Mouse (Mus musculus): ENCODE measurements around the gene Prkd2. TPM values are rescaled to one million over a fixed set of nuclear protein-coding genes. Genes with fewer than 3 reads are reported as not detected.

Gene Prkd2
- polyA plus RNA-seq, 1 experiment: 97.2 TPM

DNA sequence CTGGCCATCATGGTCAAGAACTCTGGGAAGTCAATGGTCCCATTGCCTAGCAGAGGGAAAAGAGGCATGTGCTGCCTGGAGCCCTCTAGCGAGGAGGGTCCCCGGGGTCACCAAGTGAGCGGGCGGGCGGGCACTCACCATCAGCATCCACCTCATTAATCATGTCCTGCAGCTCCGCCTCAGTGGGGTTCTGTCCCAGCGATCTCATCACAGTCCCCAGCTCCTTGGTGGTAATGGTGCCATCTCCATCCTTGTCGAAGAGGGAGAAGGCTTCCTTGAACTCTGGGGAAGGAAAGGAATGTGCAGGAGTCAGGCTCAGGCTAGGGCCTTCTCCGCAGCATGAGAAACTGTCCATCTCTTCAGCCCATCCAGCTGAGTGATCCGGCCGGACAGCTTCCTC lies 74.7 kb downstream of the Prkd2 start:
- 62% methylated on average over 11 of the region's 11 CpGs for WGBS
- TF ChIP-seq CTCF (IDR thresholded peaks at IDR 0.05; ENCODE audit: insufficient read depth, low read length) (no peak), POLR2A (IDR thresholded peaks at IDR 0.05; ENCODE audit: borderline replicate concordance, extremely low read depth, low read depth, low read length) (no peak)
- H3K4me1 ChIP-seq (ENCODE audit: control insufficient read depth, insufficient read depth, low read length): peaks cover 14% of the 10 kb centered on the region

DNA sequence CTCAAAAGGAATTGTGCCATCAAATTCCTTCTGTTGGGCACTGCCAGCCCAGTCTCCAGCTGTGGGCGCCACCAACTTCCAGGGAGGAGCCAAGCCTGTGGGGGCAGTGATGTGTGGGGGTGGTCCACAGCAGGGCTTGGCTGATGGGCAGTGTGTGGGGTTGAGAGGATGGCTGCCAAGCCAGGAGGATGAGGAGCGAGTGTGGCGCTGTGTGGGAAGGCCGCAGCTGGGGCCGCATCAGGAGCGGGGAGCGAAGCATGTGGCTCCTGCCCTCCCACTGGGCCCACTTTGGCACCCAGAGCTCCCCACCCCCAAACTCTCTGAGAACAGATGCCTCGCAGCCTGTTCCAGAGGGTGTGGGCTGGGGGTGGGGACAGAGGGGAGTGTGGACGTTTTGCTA lies 75.3 kb downstream of the Prkd2 start:
- 73% methylated on average over 9 of the region's 9 CpGs for WGBS
- H3K4me1 ChIP-seq (ENCODE audit: control insufficient read depth, insufficient read depth, low read length): peaks cover 17% of the 10 kb centered on the region
- TF ChIP-seq POLR2A (IDR thresholded peaks at IDR 0.05; ENCODE audit: borderline replicate concordance, extremely low read depth, low read depth, low read length) (no peak), CTCF (IDR thresholded peaks at IDR 0.05; ENCODE audit: insufficient read depth, low read length) (no peak)

More for the DNA sequence above, 74.7 kb downstream of the Prkd2 start:
- DNase-seq: no peak
- no peak overlapping the region for H3K4me3 ChIP-seq (replicated peaks; ENCODE audit: extremely low read depth, low read depth, low read length)

DNA sequence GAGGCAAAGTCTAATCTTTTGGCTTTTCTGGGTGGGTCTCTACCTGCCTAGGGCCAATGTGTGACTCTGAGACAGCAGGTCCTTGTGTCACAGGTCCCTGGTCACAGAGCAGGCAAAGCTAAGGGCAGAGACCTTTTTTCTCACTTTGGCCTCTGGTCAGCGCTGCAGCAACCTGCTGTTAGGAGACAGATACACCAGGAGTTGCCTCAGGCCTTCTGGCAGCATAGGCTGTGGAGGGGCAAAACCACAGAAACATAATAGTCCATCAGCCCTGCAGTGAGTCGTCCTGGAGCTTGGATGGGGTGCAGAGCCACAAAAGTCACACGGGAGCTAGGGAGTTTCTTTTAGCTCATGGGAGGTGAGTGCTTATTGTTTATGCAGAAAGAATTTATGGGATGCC lies 76.0 kb downstream of the Prkd2 start:
- TF ChIP-seq POLR2A (IDR thresholded peaks at IDR 0.05; ENCODE audit: borderline replicate concordance, extremely low read depth, low read depth, low read length) (no peak), CTCF (IDR thresholded peaks at IDR 0.05; ENCODE audit: insufficient read depth, low read length) (no peak)
- Histone ChIP-seq H3K4me3 (replicated peaks; ENCODE audit: extremely low read depth, low read depth, low read length) (no peak overlapping the region), H3K4me1 (ENCODE audit: control insufficient read depth, insufficient read depth, low read length) (peaks cover 17% of the 10 kb centered on the region)
- DNase-seq: no peak
- 83% methylated on average over 3 of the region's 3 CpGs for WGBS

More for the DNA sequence above, 75.3 kb downstream of the Prkd2 start:
- DNase-seq: no peak
- no peak overlapping the region for H3K4me3 ChIP-seq (replicated peaks; ENCODE audit: extremely low read depth, low read depth, low read length)

DNA sequence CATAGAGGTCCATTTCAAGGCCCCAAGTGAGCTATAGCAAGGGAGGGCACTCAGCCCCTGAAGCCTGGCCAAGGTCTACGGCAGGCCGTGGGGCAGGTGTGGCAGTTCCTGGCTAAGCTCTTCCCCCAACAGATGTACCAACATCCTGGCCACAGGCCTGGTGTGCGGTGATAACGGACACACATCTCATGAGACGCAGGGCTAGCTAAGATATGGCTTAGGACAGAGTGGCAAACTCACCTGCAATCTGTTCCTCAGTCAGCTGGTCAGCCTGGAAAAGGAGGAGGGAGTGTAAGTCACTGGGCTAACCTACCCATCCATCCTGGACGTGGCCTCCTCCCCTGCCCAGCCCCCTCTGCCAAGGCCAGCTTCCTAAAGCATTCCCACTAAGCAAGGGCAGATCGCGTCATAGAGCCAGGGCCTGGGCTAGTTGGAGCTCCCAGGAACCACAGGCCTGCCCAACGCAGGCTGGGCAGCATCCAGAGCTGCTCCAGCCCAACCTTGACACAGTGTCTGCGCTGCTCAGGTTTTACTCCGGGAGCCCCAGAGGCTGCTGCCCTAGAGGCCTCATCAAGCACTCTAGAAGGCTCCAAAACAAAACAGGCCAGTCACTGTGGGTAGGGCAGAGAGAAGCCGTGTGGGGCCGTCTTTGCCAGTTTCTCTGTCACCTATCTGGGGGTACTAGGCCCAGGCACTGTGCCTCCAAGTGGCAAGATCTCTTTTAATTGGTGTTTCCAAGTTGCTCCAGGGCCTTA lies 76.9 kb downstream of the Prkd2 start:
- no peak for DNase-seq
- Histone ChIP-seq H3K4me3 (replicated peaks; ENCODE audit: extremely low read depth, low read depth, low read length) (no peak overlapping the region), H3K4me1 (ENCODE audit: control insufficient read depth, insufficient read depth, low read length) (peaks cover 17% of the 10 kb centered on the region)
- TF ChIP-seq CTCF (IDR thresholded peaks at IDR 0.05; ENCODE audit: insufficient read depth, low read length) (no peak), POLR2A (IDR thresholded peaks at IDR 0.05; ENCODE audit: borderline replicate concordance, extremely low read depth, low read depth, low read length) (no peak)
- 73% methylated on average over 13 of the region's 13 CpGs for WGBS

Other genes starting within 250 kb of the Prkd2 start
- 22.3 and 27.2 TPM in 2 replicates for gene Arhgap35, start 227.9 kb upstream of the Prkd2 start, polyA plus RNA-seq (2012; rRNA removed)
- gene Ceacam15, start 167.2 kb upstream of the Prkd2 start, polyA plus RNA-seq (2012; rRNA removed): not detected in 2 replicates
- not detected in 2 replicates for gene Ceacam9, start 121.0 kb upstream of the Prkd2 start, polyA plus RNA-seq (2012; rRNA removed)
- 206 and 228 TPM in 2 replicates for gene Ap2s1, start 104.5 kb upstream of the Prkd2 start, polyA plus RNA-seq (2012; rRNA removed)
- gene Slc1a5, start 61.6 kb upstream of the Prkd2 start, polyA plus RNA-seq (2012; rRNA removed): 190 and 201 TPM in 2 replicates
- 164 and 180 TPM in 2 replicates for gene Strn4, start 27.0 kb upstream of the Prkd2 start, polyA plus RNA-seq (2012; rRNA removed)
- 41.7 and 42.0 TPM in 2 replicates for gene Fkrp, start 26.2 kb upstream of the Prkd2 start, polyA plus RNA-seq (2012; rRNA removed)
- 31.7 and 41.1 TPM in 2 replicates for gene Dact3, start 32.4 kb downstream of the Prkd2 start, polyA plus RNA-seq (2012; rRNA removed)
- 12.5 and 27.7 TPM in 2 replicates for gene Gng8, start 48.9 kb downstream of the Prkd2 start, polyA plus RNA-seq (2012; rRNA removed)
- gene Ptgir, start 63.6 kb downstream of the Prkd2 start, polyA plus RNA-seq (2012; rRNA removed): 9.8 and 10.4 TPM in 2 replicates
- gene Calm3, start 81.2 kb downstream of the Prkd2 start, polyA plus RNA-seq (2012; rRNA removed): 279 and 310 TPM in 2 replicates
- gene Pnmal2, start 101.8 kb downstream of the Prkd2 start, polyA plus RNA-seq (2012; rRNA removed): 2.0 and 3.2 TPM in 2 replicates
- gene Pnmal1, start 116.8 kb downstream of the Prkd2 start, polyA plus RNA-seq (2012; rRNA removed): not detected in 2 replicates
- 0.03 and 0.04 TPM in 2 replicates for gene Gm42372, start 140.2 kb downstream of the Prkd2 start, polyA plus RNA-seq (2012; rRNA removed)
- gene Ccdc8, start 149.8 kb downstream of the Prkd2 start, polyA plus RNA-seq (2012; rRNA removed): 4.1 and 5.2 TPM in 2 replicates
- 141 and 153 TPM in 2 replicates for gene Ppp5c, start 185.0 kb downstream of the Prkd2 start, polyA plus RNA-seq (2012; rRNA removed)
- gene Hif3a, start 219.5 kb downstream of the Prkd2 start, polyA plus RNA-seq (2012; rRNA removed): 1.7 and 5.5 TPM in 2 replicates
- gene Psg16, start 231.1 kb downstream of the Prkd2 start, polyA plus RNA-seq (2012; rRNA removed): 0.09 TPM in 1 of 2 replicates, not detected in the other